Comparison of ENCODE assay signal across 8 mouse cellular contexts in genomic region chr3:41743436-41743835, GRCm38 (mm10). TPM values are rescaled to one million over a fixed set of nuclear protein-coding genes. Genes with fewer than 3 reads are reported as not detected.
DNase-seq lines count a peak whose midpoint lies in the region; ATAC-seq lines count a peak whose summit lies in the region.

No protein-coding gene starts in this region.

- no peak for ATAC-seq in forebrain, embryonic 15.5 days (replicated peaks)
- no peak for ATAC-seq in kidney, embryonic 16.5 days (ENCODE audit: low FRiP score, low TSS enrichment)
- ATAC-seq in midbrain, embryonic 11.5 days (ENCODE audit: low FRiP score) = no peak
- ATAC-seq in monocyte, adult 5-6 weeks (replicated peaks; ENCODE audit: insufficient number of reproducible peaks, low FRiP score, low TSS enrichment, poor library complexity, severe bottlenecking) = no peak

- H3K27me3 ChIP-seq in forebrain, embryonic 15.5 days = no peaks in the 10 kb centered on the region
- H3K27me3 ChIP-seq in kidney, embryonic 16.5 days (ENCODE audit: insufficient read depth, low read length) = no peaks in the 10 kb centered on the region
- no peaks in the 10 kb centered on the region for H3K27me3 ChIP-seq in midbrain, embryonic 11.5 days (ENCODE audit: control insufficient read depth, insufficient read depth, low read length)

- DNase-seq in lung, adult 18-20 months = peak; percentile 3 to 16
- DNase-seq in lung, postnatal 25 days (ENCODE audit: low spot score) = no peak
- DNase-seq in brain, adult 2 months (ENCODE audit: low read depth, low spot score) = peak; percentile 54
- no peak for DNase-seq in midbrain, embryonic 11.5 days (ENCODE audit: low spot score, missing footprints)
- DNase-seq in spleen, postnatal 4 days (ENCODE audit: low spot score in 2 of 2) = no peak

- no peaks in the 10 kb centered on the region for H3K36me3 ChIP-seq in forebrain, embryonic 15.5 days
- no peaks in the 10 kb centered on the region for H3K36me3 ChIP-seq in kidney, embryonic 16.5 days (ENCODE audit: insufficient read depth, low read length)
- no peaks in the 10 kb centered on the region; the same call in 1 of the 2 replicates for H3K36me3 ChIP-seq in midbrain, embryonic 11.5 days (ENCODE audit: control insufficient read depth, insufficient read depth, low read length)

- 30% methylated on average over 6 of the region's 6 CpGs for WGBS in forebrain, embryonic 15.5 days
- WGBS in kidney, embryonic 16.5 days = 43% methylated on average over 6 of the region's 6 CpGs
- WGBS in midbrain, embryonic 11.5 days = 51% methylated on average over 6 of the region's 6 CpGs

- H3K9me3 ChIP-seq in forebrain, embryonic 15.5 days = no peaks in the 10 kb centered on the region
- H3K9me3 ChIP-seq in kidney, embryonic 16.5 days (ENCODE audit: low read length) = no peaks in the 10 kb centered on the region
- H3K9me3 ChIP-seq in midbrain, embryonic 11.5 days (ENCODE audit: control insufficient read depth, low read length) = no peaks in the 10 kb centered on the region

- H3K4me3 ChIP-seq in forebrain, embryonic 15.5 days = peak overlapping the region; percentile 68
- H3K4me3 ChIP-seq in kidney, embryonic 16.5 days (ENCODE audit: low read length) = peak overlapping the region; percentile 71; the same call in 1 of the 2 replicates
- peak overlapping the region; percentile 57; the same call in 1 of the 2 replicates for H3K4me3 ChIP-seq in midbrain, embryonic 11.5 days (ENCODE audit: low read depth, low read length)

- H3K4me1 ChIP-seq in forebrain, embryonic 15.5 days = peaks cover 26% of the 10 kb centered on the region
- H3K4me1 ChIP-seq in kidney, embryonic 16.5 days (ENCODE audit: insufficient read depth, low read length) = peaks cover 16% of the 10 kb centered on the region
- peaks cover 11% of the 10 kb centered on the region for H3K4me1 ChIP-seq in midbrain, embryonic 11.5 days (ENCODE audit: control insufficient read depth, insufficient read depth, low read length)

- peak overlapping the region; percentile 69 for H3K4me2 ChIP-seq in forebrain, embryonic 15.5 days (replicated peaks)
- H3K4me2 ChIP-seq in kidney, embryonic 16.5 days (replicated peaks; ENCODE audit: low read depth, low read length) = peak overlapping the region; percentile 77
- peak overlapping the region; percentile 58 for H3K4me2 ChIP-seq in midbrain, embryonic 11.5 days

- H3K9ac ChIP-seq in forebrain, embryonic 15.5 days (replicated peaks) = 0 out of 2 replicates have a peak overlapping the region, but pooled peaks have one; percentile 75
- 0 out of 2 replicates have a peak overlapping the region, but pooled peaks have one; percentile 41 for H3K9ac ChIP-seq in kidney, embryonic 16.5 days (replicated peaks; ENCODE audit: low read length)
- H3K9ac ChIP-seq in midbrain, embryonic 11.5 days (ENCODE audit: low read length) = peak overlapping the region; percentile 74

- peak overlapping the region; percentile 88; the same call in 1 of the 2 replicates for H3K27ac ChIP-seq in forebrain, embryonic 15.5 days (replicated peaks)
- H3K27ac ChIP-seq in kidney, embryonic 16.5 days (ENCODE audit: low read length) = no peak overlapping the region
- H3K27ac ChIP-seq in midbrain, embryonic 11.5 days (ENCODE audit: low read depth, low read length) = no peak overlapping the region

RNA-seq across cellular contexts. Expression of gene D3Ertd751e, which starts 1.0 kb away (rescaled TPM):
- 9.6 and 10.3 TPM in 2 replicates for polyA plus RNA-seq in forebrain, embryonic 15.5 days (2015; fragmentation: Nextera tagmentation; extraction: Ambion mirVana)
- 15.5 and 19.2 TPM in 2 replicates for polyA plus RNA-seq in kidney, embryonic 16.5 days (2015; fragmentation: Nextera tagmentation; extraction: Ambion mirVana)
- polyA plus RNA-seq in midbrain, embryonic 11.5 days (2014; fragmentation: Nextera tagmentation; extraction: Ambion mirVana) = 22.3 and 22.4 TPM in 2 replicates
- total RNA-seq in monocyte, adult 5-6 weeks (2017) = 19.7 to 26.7 TPM (median 22.6 TPM) in 3 replicates

RNA-seq across cellular contexts. Expression of gene Sclt1, which starts 1.1 kb away (rescaled TPM):
- polyA plus RNA-seq in forebrain, embryonic 15.5 days (2015; fragmentation: Nextera tagmentation; extraction: Ambion mirVana) = 20.5 and 22.2 TPM in 2 replicates
- polyA plus RNA-seq in kidney, embryonic 16.5 days (2015; fragmentation: Nextera tagmentation; extraction: Ambion mirVana) = 18.3 and 24.3 TPM in 2 replicates
- polyA plus RNA-seq in midbrain, embryonic 11.5 days (2014; fragmentation: Nextera tagmentation; extraction: Ambion mirVana) = 23.8 and 28.2 TPM in 2 replicates
- 9.6 to 21.5 TPM (median 11.5 TPM) in 3 replicates for total RNA-seq in monocyte, adult 5-6 weeks (2017)

Comparison
In these comparisons a context has a peak if more than half of its experiments do, and no peak if none do; other contexts are left out.
1. DNase-seq: peak in lung, adult 18-20 months (2 of 2) and brain, adult 2 months (single experiment); none in lung, postnatal 25 days (single experiment), midbrain, embryonic 11.5 days (single experiment) and spleen, postnatal 4 days (0 of 2).
2. Peak in every context shown above with its lines, with median percentiles within 50 percentile points of each other: H3K4me2 ChIP-seq, H3K4me3 ChIP-seq and H3K9ac ChIP-seq.